Mouse (Mus musculus) embryo, embryonic 9.5 days (tissue): Measurements from ENCODE around the gene Irx1.

Source experiments
- DNase-seq: peaks from one replicate; pipeline ENCODE4 v3.0.0-alpha.2; 2017; ENCODE audit errors: extremely low spot score

Gene Irx1

GRCm38 (mm10) chr13:71910361-71910760 is 53.2 kb downstream of the Irx1 start:
- no peak for DNase-seq
